26 mouse cellular contexts compared by ENCODE assay signal in genomic region chr8:44997321-44997720, GRCm38 (mm10).
DNase-seq lines count a peak whose midpoint lies in the region; ATAC-seq and TF ChIP-seq lines count a peak whose summit lies in the region.
"Had no signal": no experiment of that assay in that cellular context is flagged by ENCODE, and none has a peak within 500 bp of the region (broad histone marks: within the 10 kb centered on the region; RNA-seq: fewer than 3 reads in every experiment).

No protein-coding gene starts in this region.

- no peak for ATAC-seq in heart, embryonic 11.5 days (replicated peaks; ENCODE audit: insufficient number of reproducible peaks, low FRiP score, low TSS enrichment)
- ATAC-seq in kidney, embryonic 15.5 days (replicated peaks; ENCODE audit: low FRiP score): no peak
- ATAC-seq: midbrain, embryonic 15.5 days had no signal

- H3K4me2 ChIP-seq in heart, embryonic 11.5 days: peak overlapping the region; percentile 55
- no peak overlapping the region for H3K4me2 ChIP-seq in kidney, embryonic 15.5 days
- H3K4me2 ChIP-seq: embryonic facial prominence, embryonic 12.5 days; forebrain, embryonic 12.5 days; limb, embryonic 15.5 days; lung, embryonic 15.5 days; midbrain, embryonic 15.5 days; neural tube, embryonic 15.5 days had no signal

- TF ChIP-seq POLR2A in kidney, adult 2 months (IDR thresholded peaks at IDR 0.05; ENCODE audit: low read depth, low read length): no peak

- TF ChIP-seq CTCF in kidney, adult 2 months (conservative IDR thresholded peaks at IDR 0.05; ENCODE audit: insufficient read depth, insufficient read length, low read depth, low read length): no peak

- DNase-seq in adrenal gland, postnatal 14 days: peak; percentile 51
- no peak for DNase-seq in adrenal gland, postnatal 4 days (ENCODE audit: low spot score in 2 of 2)
- no peak for DNase-seq in heart, adult 9 months (ENCODE audit: low spot score in 2 of 2)
- no peak for DNase-seq in kidney, adult 2 months
- no peak for DNase-seq in spleen, postnatal 4 days (ENCODE audit: low spot score in 2 of 2)
- DNase-seq: adrenal gland, postnatal 36 days; cerebellum, adult 11 months; cerebellum, postnatal 14 days; gastrocnemius, postnatal 36 days; kidney, adult 11 months; layer of hippocampus, adult 9-11 months; lung, postnatal 4 days; right cerebral cortex, adult 18-20 months; right cerebral cortex, postnatal 4 days; thymus, adult 18-20 months; thymus, postnatal 4 days had no signal

- no peaks in the 10 kb centered on the region for H3K27me3 ChIP-seq in heart, embryonic 11.5 days (ENCODE audit: control insufficient read depth, insufficient read depth, low read length)
- H3K27me3 ChIP-seq in kidney, embryonic 15.5 days: 0 out of 2 replicates have a peak, but pooled peaks cover 4% of the 10 kb centered on the region
- no peaks in the 10 kb centered on the region for H3K27me3 ChIP-seq in kidney, adult 2 months (replicated peaks; ENCODE audit: control insufficient read depth, insufficient read depth, low read length)
- H3K27me3 ChIP-seq: embryonic facial prominence, embryonic 12.5 days; forebrain, embryonic 12.5 days; limb, embryonic 15.5 days; midbrain, embryonic 15.5 days; neural tube, embryonic 15.5 days had no signal

- H3K9me3 ChIP-seq in heart, embryonic 11.5 days (replicated peaks; ENCODE audit: control insufficient read depth, low read length): no peaks in the 10 kb centered on the region
- H3K9me3 ChIP-seq in kidney, embryonic 15.5 days (replicated peaks): no peaks in the 10 kb centered on the region
- H3K9me3 ChIP-seq: embryonic facial prominence, embryonic 12.5 days; forebrain, embryonic 12.5 days; limb, embryonic 15.5 days; lung, embryonic 15.5 days; midbrain, embryonic 15.5 days; neural tube, embryonic 15.5 days had no signal

- peaks cover 59% of the 10 kb centered on the region for H3K4me1 ChIP-seq in heart, embryonic 11.5 days (ENCODE audit: control insufficient read depth, insufficient read depth, low read length)
- H3K4me1 ChIP-seq in kidney, embryonic 15.5 days: peaks cover 78% of the 10 kb centered on the region
- peaks cover 11% of the 10 kb centered on the region for H3K4me1 ChIP-seq in kidney, adult 2 months (ENCODE audit: control insufficient read depth, insufficient read depth, low read length)

- no peaks in the 10 kb centered on the region for H3K36me3 ChIP-seq in heart, embryonic 11.5 days (ENCODE audit: control insufficient read depth, insufficient read depth, low read length)
- H3K36me3 ChIP-seq in kidney, embryonic 15.5 days: no peaks in the 10 kb centered on the region
- no peaks in the 10 kb centered on the region for H3K36me3 ChIP-seq in kidney, adult 2 months (ENCODE audit: control insufficient read depth, insufficient read depth, low read length)
- H3K36me3 ChIP-seq: embryonic facial prominence, embryonic 12.5 days; forebrain, embryonic 12.5 days; limb, embryonic 15.5 days; lung, embryonic 15.5 days; midbrain, embryonic 15.5 days; neural tube, embryonic 15.5 days had no signal

- peak overlapping the region; percentile 84; the same call in 1 of the 2 replicates for H3K27ac ChIP-seq in heart, embryonic 11.5 days (ENCODE audit: low read depth, low read length)
- H3K27ac ChIP-seq in kidney, embryonic 15.5 days: peak overlapping the region; percentile 50; the same call in 1 of the 2 replicates
- H3K27ac ChIP-seq in kidney, adult 2 months (ENCODE audit: insufficient read depth, low read depth, low read length): no peak overlapping the region
- H3K27ac ChIP-seq: embryonic facial prominence, embryonic 12.5 days; forebrain, embryonic 12.5 days; liver, embryonic 14.5 days; lung, embryonic 15.5 days; midbrain, embryonic 15.5 days; neural tube, embryonic 15.5 days had no signal

- H3K4me3 ChIP-seq in heart, embryonic 11.5 days (ENCODE audit: low read depth, low read length): no peak overlapping the region
- no peak overlapping the region for H3K4me3 ChIP-seq in kidney, embryonic 15.5 days (replicated peaks)
- H3K4me3 ChIP-seq in kidney, adult 2 months (ENCODE audit: insufficient read depth, low read depth, low read length): no peak overlapping the region
- H3K4me3 ChIP-seq: embryonic facial prominence, embryonic 12.5 days; erythroblast, embryonic 14.5 days; forebrain, embryonic 12.5 days; limb, embryonic 15.5 days; lung, embryonic 15.5 days; midbrain, embryonic 15.5 days; neural tube, embryonic 15.5 days had no signal

- H3K9ac ChIP-seq in heart, embryonic 11.5 days (ENCODE audit: low read depth, low read length): no peak overlapping the region
- H3K9ac ChIP-seq in kidney, embryonic 15.5 days: no peak overlapping the region
- H3K9ac ChIP-seq: embryonic facial prominence, embryonic 12.5 days; forebrain, embryonic 12.5 days; limb, embryonic 15.5 days; liver, embryonic 14.5 days; lung, embryonic 15.5 days; midbrain, embryonic 15.5 days; neural tube, embryonic 15.5 days had no signal

- WGBS in heart, embryonic 11.5 days (ENCODE audit: insufficient replicate concordance): 73% methylated on average over 3 of the region's 3 CpGs
- WGBS in kidney, embryonic 15.5 days: 53% methylated on average over 3 of the region's 3 CpGs
- 77% methylated on average over 3 of the region's 3 CpGs for WGBS in kidney, adult 2 months
